Mouse (Mus musculus) adrenal gland, postnatal 25 days (tissue): ENCODE measurements around the gene Aak1. TPM values are rescaled to one million over a fixed set of nuclear protein-coding genes. Genes with fewer than 3 reads are reported as not detected.
"Not testable (repeated sequence)": the region's sequence is repeated elsewhere in the genome, so short reads cannot be mapped to it uniquely, and the experiment has no call there.

ENCODE experiments used
- DNase-seq: peaks from one replicate; pipeline ENCODE4 v3.0.0; 2021; ENCODE audit warnings: mixed read lengths
- total RNA-seq: library from RNA; stranded (reverse); gene quantifications from 2 replicates; pipeline ENCODE4 v1.2.3, GENCODE M21; 2021

Aak1 gene
- total RNA-seq, 1 experiment from 2014 or later: 99.7 TPM

DNA sequence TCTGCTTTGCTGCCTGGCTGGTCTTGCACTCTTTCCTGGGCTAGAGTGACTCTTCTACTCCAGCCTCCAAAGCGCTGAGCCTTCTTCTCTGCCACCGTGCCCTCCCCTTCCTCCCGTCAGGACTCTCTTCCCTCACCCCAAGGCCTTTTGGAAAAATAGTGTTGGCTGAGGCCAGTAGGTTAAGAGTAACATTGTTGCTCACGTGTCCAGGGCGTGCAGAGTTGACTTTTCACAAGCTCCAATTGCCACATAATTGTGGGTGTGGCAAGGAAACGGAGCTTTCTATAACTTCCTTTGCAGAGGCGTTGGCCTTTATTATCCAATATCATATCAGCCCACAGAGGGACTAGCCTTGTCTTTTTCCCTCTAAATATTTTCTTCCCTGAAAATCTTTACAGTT is 177.7 kb downstream of the Aak1 start:
- peak; percentile 35 for DNase-seq

DNA sequence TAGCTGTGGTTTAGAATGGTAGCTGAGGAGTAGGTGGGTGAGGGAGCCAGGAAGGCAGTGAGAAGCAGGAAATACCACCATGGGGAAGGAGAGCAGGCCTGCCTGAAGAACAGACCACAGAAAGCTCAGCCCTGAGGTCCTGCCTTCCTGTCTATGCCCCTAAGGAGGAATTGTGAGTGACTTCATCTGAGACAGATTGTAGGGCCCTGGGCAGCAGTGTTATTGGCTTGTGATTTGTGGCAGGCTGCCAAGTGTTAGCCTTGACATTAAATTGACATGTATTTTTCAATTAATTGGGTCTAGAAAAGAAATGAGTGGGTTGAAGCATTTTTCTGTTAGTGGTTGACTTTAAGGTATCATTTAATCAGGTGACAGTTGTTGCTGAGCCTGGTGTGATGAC is 179.6 kb downstream of the Aak1 start:
- DNase-seq: peak; percentile 19

DNA sequence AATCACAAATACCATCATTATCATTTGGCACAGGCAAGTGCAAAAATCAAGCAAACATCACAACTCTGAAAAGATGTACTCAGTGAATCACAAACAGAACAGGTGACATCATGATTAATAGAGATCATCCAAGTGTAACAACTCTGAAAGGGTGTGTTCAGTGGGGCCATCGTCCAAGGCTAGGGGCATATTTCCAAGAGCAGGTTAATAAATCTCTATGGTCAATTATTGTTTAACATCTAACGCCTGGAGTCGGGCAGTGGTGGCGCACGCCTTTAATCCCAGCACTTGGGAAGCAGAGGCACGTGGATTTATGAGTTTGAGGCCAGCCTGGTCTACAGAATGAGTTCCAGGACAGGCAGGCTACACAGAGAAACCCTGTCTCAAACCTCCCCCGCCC is 182.0 kb downstream of the Aak1 start:
- DNase-seq: not testable (repeated sequence)

DNA sequence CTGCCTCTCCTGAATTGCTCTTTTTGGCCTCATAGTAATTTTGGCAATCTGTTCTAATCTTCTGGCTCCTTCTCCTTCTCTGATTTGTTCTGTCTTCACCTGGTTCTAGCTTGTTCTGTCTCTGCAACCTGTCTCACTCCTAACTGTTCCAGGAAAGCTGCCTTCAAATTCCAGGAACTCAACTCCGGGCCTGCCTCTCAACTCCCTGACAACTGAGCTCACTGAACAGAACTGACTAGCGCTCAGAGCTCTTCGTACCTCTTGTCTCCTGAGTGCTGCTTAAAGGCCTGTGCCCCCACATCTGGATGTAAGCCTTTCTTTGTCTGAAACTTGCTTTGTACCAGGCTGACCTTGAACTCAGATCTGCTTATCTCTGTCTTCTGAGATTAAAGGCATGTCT is 183.1 kb downstream of the Aak1 start:
- no peak for DNase-seq

DNA sequence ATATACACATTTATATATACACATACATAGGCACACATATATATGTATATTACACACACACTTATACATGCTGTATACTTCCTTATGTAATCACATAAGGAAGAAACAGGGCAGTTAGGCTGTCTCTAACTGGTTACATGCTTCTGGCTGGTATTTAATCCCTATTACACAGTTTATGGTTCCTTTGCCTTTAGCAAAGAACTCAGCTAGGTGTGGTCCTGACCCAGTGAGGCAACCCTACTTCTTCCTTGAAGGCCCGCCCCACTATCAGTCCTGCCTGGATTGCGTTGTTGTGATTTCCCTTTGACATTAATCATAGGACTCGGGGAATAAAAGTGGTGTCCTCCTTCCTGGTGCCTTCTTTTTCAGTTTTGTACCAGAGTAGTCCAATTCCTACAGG is 185.1 kb downstream of the Aak1 start:
- no peak for DNase-seq

DNA sequence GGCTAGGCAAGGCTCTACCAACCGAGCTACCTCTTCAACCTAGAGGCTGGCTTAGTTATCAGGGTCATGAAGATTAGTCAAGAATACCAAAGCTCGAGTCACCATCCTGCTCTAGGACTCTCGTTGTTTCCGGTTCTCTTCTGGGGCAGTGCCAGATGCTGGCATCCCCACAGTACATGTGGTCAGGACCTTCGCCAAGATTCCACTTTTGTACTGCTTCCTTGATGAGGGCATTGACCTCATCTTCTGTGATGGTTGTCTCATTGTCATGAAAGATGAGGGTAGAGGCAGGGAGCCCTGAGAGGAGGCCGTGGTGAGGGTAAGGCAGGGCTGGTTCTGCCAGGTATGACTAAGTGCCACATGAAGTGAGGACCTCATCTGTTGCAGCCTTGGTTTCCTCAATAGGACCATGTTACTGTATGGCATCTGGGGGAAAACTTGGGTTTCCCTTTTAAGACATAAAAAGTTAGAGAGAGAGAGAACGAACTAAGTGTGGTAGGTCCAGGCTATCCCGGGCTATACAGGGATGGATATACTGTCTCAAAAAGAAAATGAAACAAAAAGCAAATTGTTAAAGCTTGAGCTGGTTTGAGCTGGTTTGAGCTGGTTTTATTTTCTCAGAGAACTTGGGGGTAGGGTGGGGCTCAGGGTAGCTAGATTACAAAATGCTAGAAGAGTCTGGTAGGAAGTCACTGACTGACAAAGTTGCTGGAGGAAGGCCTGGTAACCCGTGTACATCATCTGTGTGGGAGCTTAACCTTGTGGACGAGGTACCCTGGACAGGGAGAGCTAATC is 188.7 kb downstream of the Aak1 start:
- DNase-seq: peak; percentile 27

DNA sequence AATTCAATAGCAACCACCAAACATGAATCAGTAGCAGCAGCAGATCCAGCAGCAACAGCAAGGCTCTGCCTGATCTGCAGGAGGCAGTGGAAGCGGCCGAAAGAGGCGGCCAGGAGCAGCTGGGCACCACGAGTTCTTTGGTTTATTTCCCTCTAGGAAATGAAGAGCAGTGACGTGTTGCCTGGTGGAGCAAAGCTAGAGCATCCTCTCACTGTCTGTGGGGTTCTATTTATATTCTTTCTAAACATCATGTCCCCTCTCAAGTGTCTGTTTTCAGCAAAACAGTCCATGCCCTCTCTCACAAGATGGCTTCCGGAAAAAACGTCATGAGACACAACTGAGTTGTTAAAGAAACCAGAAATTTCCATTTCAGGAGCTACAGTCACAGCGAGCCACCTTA is 189.8 kb downstream of the Aak1 start:
- no peak for DNase-seq

DNA sequence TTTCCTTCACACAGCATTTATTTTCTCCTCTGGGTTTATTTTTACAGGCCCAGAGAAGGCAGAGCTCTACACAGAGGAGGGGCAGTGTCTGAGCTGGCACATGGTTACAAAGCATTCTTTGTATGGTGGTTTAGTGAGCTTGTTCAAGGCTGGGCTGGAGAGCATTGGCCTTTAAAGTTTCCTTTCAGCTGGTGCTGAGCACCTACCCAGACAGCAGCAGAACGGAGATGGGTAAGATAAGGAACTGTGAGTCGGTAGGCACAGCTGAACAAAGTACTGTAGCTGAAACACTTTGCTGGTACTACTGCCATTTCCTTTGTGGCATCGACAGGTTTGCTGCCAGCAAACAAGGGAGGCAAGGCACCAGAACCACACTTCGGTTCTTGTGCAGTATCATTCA is 191.7 kb downstream of the Aak1 start:
- no peak for DNase-seq

DNA sequence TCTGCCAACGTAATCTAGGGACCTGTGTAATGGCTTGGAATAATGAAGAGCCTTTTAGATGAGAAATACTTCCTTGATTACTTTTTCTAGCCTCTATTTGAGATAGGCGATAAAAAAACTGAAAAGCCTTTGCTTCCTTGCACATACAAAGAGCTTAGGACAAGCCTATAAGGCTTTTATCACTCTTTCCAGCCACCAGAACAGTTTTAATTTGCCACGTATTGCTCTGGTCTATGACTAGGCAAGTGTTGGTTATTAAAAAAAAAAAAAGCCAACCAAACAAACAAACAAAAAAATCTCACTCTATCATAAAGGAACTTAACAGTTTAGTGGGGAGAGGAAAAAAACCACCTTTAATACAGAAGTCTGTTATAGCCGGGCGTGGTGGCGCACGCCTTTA is 192.1 kb downstream of the Aak1 start:
- DNase-seq: no peak

DNA sequence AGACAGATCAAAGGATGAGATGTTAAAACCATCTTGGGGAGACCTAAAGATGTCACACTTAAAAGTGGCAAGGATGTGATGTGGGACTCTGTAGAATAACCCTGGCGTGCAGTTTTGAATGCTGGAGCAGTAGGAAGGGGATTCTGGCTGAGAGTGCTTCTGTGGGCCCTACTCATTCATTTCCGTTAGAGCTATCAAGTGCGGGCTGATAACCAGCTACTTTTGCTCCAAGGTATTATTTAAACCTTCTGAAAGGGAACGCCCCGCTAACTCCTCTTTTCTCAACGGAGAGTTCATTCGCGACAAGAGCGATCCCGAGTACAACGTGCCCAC is 192.7 kb downstream of the Aak1 start:
- DNase-seq: no peak

DNA sequence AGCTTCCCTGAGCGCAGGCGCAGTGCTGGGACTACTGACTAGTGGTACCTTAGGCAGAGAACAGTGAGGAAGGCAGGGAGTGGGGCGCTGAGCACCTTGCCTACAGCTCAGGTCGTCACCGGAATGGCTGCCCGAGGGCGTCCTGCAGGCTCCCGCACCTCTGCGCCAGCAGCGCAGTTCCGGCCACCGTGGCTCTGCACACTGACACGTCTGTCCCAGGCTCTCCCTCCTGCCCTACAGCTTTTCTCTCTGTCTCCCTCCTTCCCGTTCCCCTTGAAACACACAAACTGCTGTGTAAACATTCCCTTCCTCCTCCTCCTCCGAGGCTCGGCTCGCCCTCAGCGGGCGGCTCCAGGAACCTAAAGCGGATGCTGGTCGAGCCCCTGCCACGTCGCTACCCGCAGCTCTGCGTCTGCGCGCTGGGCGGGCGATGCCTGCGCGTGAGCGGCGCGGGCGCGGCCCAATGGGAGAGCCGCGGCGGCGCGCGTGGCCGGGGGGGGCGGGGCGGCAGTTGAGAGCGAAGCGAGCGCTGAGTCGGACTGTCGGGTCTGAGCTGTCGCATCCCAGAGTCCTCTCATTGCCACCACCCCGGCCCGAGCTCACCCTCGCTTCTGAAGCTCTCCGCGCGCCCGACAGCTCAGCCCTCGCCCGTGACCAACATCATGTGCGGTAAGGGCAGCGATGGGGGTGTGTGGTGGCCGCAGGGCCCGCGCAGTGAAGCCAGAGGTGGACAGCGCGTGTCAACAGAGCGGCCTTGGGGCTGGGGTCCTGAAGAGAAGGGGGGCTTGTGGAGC is 193.2 kb downstream of the Aak1 start, which contains the start of gene Gfpt1:
Gene Gfpt1, plus strand, starts transcription at position 510 of the 794 bp plus-strand sequence.
- peak; percentile 98 for DNase-seq

DNA sequence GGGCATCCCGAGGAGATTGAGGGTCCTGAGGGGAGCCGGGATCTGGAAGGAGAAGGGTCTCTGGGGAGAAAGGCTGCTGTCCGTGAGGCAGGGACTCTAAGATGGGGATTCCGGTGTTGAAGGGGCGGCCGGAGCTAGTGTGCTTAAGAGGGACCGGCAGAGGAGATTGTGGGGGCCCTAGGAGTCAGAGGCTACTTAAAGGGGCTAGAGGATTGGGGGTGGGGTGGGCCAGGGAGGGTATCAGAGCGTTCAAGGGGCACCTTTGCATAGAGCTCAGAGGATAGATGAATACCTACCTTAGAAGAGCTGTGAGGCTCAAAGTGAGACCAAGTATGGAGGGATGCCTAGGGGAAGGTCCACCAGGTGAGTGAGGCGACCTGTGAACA is 193.8 kb downstream of the Aak1 start:
- DNase-seq: no peak

DNA sequence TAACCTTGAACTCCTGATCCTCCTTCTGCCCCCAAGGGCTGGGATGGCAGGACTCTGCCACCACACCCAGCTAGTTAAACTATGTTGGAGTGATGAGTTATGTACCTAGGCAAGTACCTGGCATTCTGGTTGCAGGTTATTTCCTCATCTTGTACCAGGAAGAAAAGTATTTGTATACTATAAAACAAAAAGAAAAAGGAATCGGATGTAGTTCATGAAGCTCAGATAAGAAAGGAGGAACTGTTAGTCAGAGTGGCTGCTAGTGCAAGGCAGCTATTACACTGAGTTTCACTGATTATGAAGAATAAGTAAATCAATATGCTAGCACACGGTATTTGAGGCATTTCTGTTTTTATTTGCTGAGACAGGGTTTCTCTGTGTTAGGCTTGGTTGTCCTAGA is 195.6 kb downstream of the Aak1 start:
- no peak for DNase-seq

DNA sequence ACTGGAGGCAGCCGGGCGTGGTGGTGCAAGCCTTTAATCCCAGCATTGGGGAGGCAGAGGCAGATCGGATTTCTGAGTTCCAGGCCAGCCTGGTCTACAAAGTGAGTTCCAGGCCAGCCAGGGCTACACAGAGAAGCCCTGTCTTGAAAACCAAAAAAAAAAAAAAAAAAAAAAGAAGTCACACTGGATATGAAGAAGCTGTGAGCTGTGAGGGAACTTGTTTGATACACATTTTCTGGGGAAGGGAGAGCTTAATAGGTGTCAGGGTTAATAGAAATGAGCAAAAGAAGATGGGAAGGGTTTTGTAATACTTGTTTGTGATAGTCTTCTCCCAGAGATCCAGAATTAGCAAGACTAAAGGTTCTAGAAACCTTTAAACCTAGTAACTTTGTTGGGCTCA is 196.2 kb downstream of the Aak1 start:
- no peak for DNase-seq

DNA sequence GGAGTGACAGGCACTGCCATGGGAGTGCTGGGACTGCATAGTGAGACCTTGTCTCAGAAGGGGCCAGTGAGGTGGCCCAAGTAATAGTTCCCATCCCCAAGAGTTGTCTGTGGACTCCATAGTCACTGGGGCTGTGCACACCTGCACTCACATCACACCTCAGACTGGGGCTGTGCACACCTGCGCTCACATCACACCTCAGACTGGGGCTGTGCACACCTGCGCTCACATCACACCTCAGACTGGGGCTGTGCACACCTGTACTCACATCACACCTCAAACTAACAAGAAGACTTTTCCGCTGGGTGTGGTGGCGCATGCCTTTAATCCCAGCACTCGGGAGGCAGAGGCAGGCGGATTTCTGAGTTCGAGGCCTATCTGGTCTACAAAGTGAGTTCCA is 199.4 kb downstream of the Aak1 start:
- DNase-seq: not testable (repeated sequence)

DNA sequence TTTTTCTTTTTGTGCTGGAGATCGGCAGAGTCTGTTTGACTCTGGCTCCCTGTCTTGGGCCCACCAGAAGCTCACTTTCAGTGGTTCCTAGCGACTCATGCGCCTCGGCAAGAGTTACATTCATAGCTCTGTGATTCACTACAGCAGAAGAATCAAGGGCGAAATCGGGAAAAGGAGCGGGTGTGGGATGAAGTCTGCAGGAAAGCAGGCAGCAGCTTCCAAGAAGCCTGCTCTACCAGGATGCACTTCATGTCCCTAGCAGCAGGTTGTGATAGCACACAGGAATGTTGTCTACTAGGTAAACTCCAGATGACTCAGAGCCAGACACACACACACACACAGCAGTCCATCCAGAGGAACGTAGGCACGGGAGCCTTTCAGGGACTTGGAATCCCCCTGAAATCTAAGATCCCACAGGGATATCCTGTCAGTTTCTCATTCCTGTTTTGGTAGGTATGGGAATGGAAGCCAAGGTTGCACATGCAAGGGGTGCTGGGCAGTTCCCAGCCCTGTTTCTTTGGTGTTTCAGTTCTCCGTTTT is 202.6 kb downstream of the Aak1 start:
- no peak for DNase-seq

Other genes starting within 250 kb of the Aak1 start
- gene Asprv1, start 221.4 kb upstream of the Aak1 start, total RNA-seq: not detected in 2 replicates
- 12.7 and 13.0 TPM in 2 replicates for gene Mxd1, start 180.4 kb upstream of the Aak1 start, total RNA-seq
- gene Snrnp27, start 165.0 kb upstream of the Aak1 start, total RNA-seq: 66.3 and 69.1 TPM in 2 replicates
- 21.0 and 29.9 TPM in 2 replicates for gene Gmcl1, start 116.1 kb upstream of the Aak1 start, total RNA-seq
- 56.7 and 68.9 TPM in 2 replicates for gene Anxa4, start 55.9 kb upstream of the Aak1 start, total RNA-seq
- 74.2 and 76.8 TPM in 2 replicates for gene Nfu1, start 159.7 kb downstream of the Aak1 start, total RNA-seq
- gene Gfpt1, start 193.3 kb downstream of the Aak1 start, total RNA-seq: 37.9 and 40.4 TPM in 2 replicates